Mouse (Mus musculus): ENCODE measurements around the gene Gm21028. TPM values are rescaled to one million over a fixed set of nuclear protein-coding genes. Genes with fewer than 3 reads are reported as not detected.
"Not testable (repeated sequence)": the region's sequence is repeated elsewhere in the genome, so short reads cannot be mapped to it uniquely, and the experiment has no call there.

The Gm21028 gene
- polyA plus RNA-seq (2012; rRNA removed) = not detected in 2 replicates

GRCm38 (mm10) chr7:42578488-42578887 is at the start of gene Gm21028:
Gene Gm21028, minus strand, starts transcription at chr7:42578588.
- no peak within 1 kb of the TSS for H3K4me3 ChIP-seq (ENCODE audit: control insufficient read depth, low read depth, low read length)
- H3K36me3 ChIP-seq (ENCODE audit: control insufficient read depth, insufficient read depth, low read length) = no peaks in the 10 kb centered on the region
- TF ChIP-seq CTCF (IDR thresholded peaks at IDR 0.05; ENCODE audit: control insufficient read depth, insufficient read depth, insufficient replicate concordance, low read depth, low read length) (no peak), POLR2A (IDR thresholded peaks at IDR 0.05; ENCODE audit: control insufficient read depth, low read depth, low read length) (no peak)
- no peak within 1 kb of the TSS for H3K27ac ChIP-seq (ENCODE audit: control insufficient read depth, insufficient read depth, low read depth, low read length)
- H3K27me3 ChIP-seq (ENCODE audit: control insufficient read depth, insufficient read depth, low read length) = no peaks in the 10 kb centered on the region
- H3K4me1 ChIP-seq (ENCODE audit: control insufficient read depth, insufficient read depth, low read length) = no peaks in the 10 kb centered on the region

- H3K36me3 ChIP-seq (ENCODE audit: control insufficient read depth, insufficient read depth, low read length); H3K27ac ChIP-seq (ENCODE audit: control insufficient read depth, insufficient read depth, low read depth, low read length); H3K27me3 ChIP-seq (ENCODE audit: control insufficient read depth, insufficient read depth, low read length); H3K4me3 ChIP-seq (ENCODE audit: control insufficient read depth, low read depth, low read length); H3K4me1 ChIP-seq (ENCODE audit: control insufficient read depth, insufficient read depth, low read length): not testable (repeated sequence)
Measured at GRCm38 (mm10) chr7:42595666-42596065, 17.3 kb upstream of the Gm21028 start.

- peak within 1 kb of the TSS; percentile 68 for H3K4me3 ChIP-seq (ENCODE audit: control insufficient read depth, low read depth, low read length)
- not testable (repeated sequence) for H3K27ac ChIP-seq (ENCODE audit: control insufficient read depth, insufficient read depth, low read depth, low read length); H3K27me3 ChIP-seq (ENCODE audit: control insufficient read depth, insufficient read depth, low read length); H3K36me3 ChIP-seq (ENCODE audit: control insufficient read depth, insufficient read depth, low read length); H3K4me1 ChIP-seq (ENCODE audit: control insufficient read depth, insufficient read depth, low read length)
Measured at GRCm38 (mm10) chr7:42592413-42592812, 14.0 kb upstream of the Gm21028 start, which contains the start of gene Zfp977. Gene Zfp977, minus strand, starts transcription at chr7:42592547.

- H3K36me3 ChIP-seq (ENCODE audit: control insufficient read depth, insufficient read depth, low read length); H3K27ac ChIP-seq (ENCODE audit: control insufficient read depth, insufficient read depth, low read depth, low read length); H3K27me3 ChIP-seq (ENCODE audit: control insufficient read depth, insufficient read depth, low read length); H3K4me1 ChIP-seq (ENCODE audit: control insufficient read depth, insufficient read depth, low read length); H3K4me3 ChIP-seq (ENCODE audit: control insufficient read depth, low read depth, low read length): not testable (repeated sequence)
Measured at GRCm38 (mm10) chr7:42591311-42591710, 12.9 kb upstream of the Gm21028 start.

- no peak for TF ChIP-seq POLR2A (IDR thresholded peaks at IDR 0.05; ENCODE audit: control insufficient read depth, low read depth, low read length)
- TF ChIP-seq CTCF (IDR thresholded peaks at IDR 0.05; ENCODE audit: control insufficient read depth, insufficient read depth, insufficient replicate concordance, low read depth, low read length) = no peak
- H3K4me1 ChIP-seq (ENCODE audit: control insufficient read depth, insufficient read depth, low read length) = no peaks in the 10 kb centered on the region
- H3K27ac ChIP-seq (ENCODE audit: control insufficient read depth, insufficient read depth, low read depth, low read length) = no peak overlapping the region
- no peak overlapping the region for H3K4me3 ChIP-seq (ENCODE audit: control insufficient read depth, low read depth, low read length)
- H3K36me3 ChIP-seq (ENCODE audit: control insufficient read depth, insufficient read depth, low read length) = no peaks in the 10 kb centered on the region
- no peaks in the 10 kb centered on the region for H3K27me3 ChIP-seq (ENCODE audit: control insufficient read depth, insufficient read depth, low read length)
Measured at GRCm38 (mm10) chr7:42551766-42552165, 26.6 kb downstream of the Gm21028 start.

Other genes with a start within 250 kb of the Gm21028 start
- 32.9 and 37.1 TPM in 2 replicates for gene 4933421I07Rik, start 130.5 kb downstream of the Gm21028 start, polyA plus RNA-seq (2012; rRNA removed)
- gene Zfp141, start 72.8 kb downstream of the Gm21028 start, polyA plus RNA-seq (2012; rRNA removed) = 3.2 and 6.2 TPM in 2 replicates
- 0.47 and 0.85 TPM in 2 replicates for gene Zfp977, start 14.0 kb upstream of the Gm21028 start, polyA plus RNA-seq (2012; rRNA removed)
- 0.43 and 0.57 TPM in 2 replicates for gene Zfp976, start 64.0 kb upstream of the Gm21028 start, polyA plus RNA-seq (2012; rRNA removed)
- gene Zfp975, start 114.2 kb upstream of the Gm21028 start, polyA plus RNA-seq (2012; rRNA removed) = 0.32 and 0.75 TPM in 2 replicates
- gene Gm17067, start 148.4 kb upstream of the Gm21028 start, polyA plus RNA-seq (2012; rRNA removed) = 1.4 TPM in 2 replicates
- 0.04 TPM in 1 of 2 replicates, not detected in the other for gene Vmn2r62, start 214.9 kb upstream of the Gm21028 start, polyA plus RNA-seq (2012; rRNA removed)